Mouse (Mus musculus) liver, postnatal 0 days (tissue): ENCODE measurements at regions not wholly inside any gene's neighbourhood (a gene's known extent, or its start where the extent isn't known, plus 50 kb on each side); places are given as distances from the start of the nearest gene placed in this dataset.

Experiments used
- ATAC-seq: fragments of 200-750 bp; cut with Nextera tagmentation; 2 replicates; pipeline ENCODE4 v1.8.0; 2017; ENCODE audit warnings: mild to moderate bottlenecking, moderate library complexity
- DNase-seq: peaks from one replicate; pipeline ENCODE4 v3.0.0-alpha.2; 2016
- H3K27ac ChIP-seq: fragments of 300-500 bp; sonication (generic); 2 replicates; pipeline ENCODE4 v1.5.1; 2014; ENCODE audit warnings: antibody characterized with exemption, moderate library complexity, mild to moderate bottlenecking, low read depth
- H3K27me3 ChIP-seq: fragments of 300-500 bp; sonication (generic); 2 replicates; pipeline ENCODE4 v1.6.1; 2014; ENCODE audit warnings: low read length, control low read depth, mixed read lengths; ENCODE audit not compliant: insufficient read depth
- H3K36me3 ChIP-seq: fragments of 300-500 bp; sonication (generic); replicated peaks from 2 replicates; pipeline ENCODE4 v1.6.1; 2014; ENCODE audit warnings: mild to moderate bottlenecking, control low read depth, low read length, moderate library complexity, mixed read lengths; ENCODE audit not compliant: insufficient read depth
- H3K4me1 ChIP-seq: fragments of 300-500 bp; sonication (generic); 2 replicates; pipeline ENCODE4 v1.6.1; 2014; ENCODE audit warnings: antibody characterized with exemption, mild to moderate bottlenecking, control low read depth; ENCODE audit not compliant: insufficient read depth
- H3K4me2 ChIP-seq: fragments of 300-500 bp; sonication (generic); 2 replicates; pipeline ENCODE4 v1.6.1; 2014; ENCODE audit warnings: low read depth, mild to moderate bottlenecking, low read length, moderate library complexity, mixed read lengths
- H3K4me3 ChIP-seq: fragments of 300-500 bp; sonication (generic); 2 replicates; pipeline ENCODE4 v1.5.1; 2014; ENCODE audit warnings: low read depth, low read length
- H3K9ac ChIP-seq: fragments of 300-500 bp; sonication (generic); replicated peaks from 2 replicates; pipeline ENCODE4 v1.6.1; 2014; ENCODE audit warnings: mild to moderate bottlenecking, moderate library complexity
- H3K9me3 ChIP-seq: fragments of 300-500 bp; sonication (generic); 2 replicates; pipeline ENCODE4 v1.6.1; 2016; ENCODE audit warnings: mild to moderate bottlenecking, control low read depth, low read length, mixed read lengths
- CTCF ChIP-seq: sonication (generic); IDR thresholded peaks from 2 replicates; pipeline ENCODE4 v1.5.1; 2016; ENCODE audit warnings: antibody characterized with exemption, low read depth
- EP300 ChIP-seq: IDR thresholded peaks from 2 replicates; pipeline ENCODE4 v1.6.1; 2016; ENCODE audit warnings: antibody characterized with exemption, low read depth, mild to moderate bottlenecking
- WGBS: fragments of 180-500 bp; shearing (Covaris S2); extraction: QIAGEN DNeasy Blood & Tissue Kit; methylation state at CpG from one replicate; pipeline ENCODE4 v1.1.7; 2014; ENCODE audit not compliant: insufficient replicate concordance; 5-methylcytosine and 5-hydroxymethylcytosine counted together

DNA sequence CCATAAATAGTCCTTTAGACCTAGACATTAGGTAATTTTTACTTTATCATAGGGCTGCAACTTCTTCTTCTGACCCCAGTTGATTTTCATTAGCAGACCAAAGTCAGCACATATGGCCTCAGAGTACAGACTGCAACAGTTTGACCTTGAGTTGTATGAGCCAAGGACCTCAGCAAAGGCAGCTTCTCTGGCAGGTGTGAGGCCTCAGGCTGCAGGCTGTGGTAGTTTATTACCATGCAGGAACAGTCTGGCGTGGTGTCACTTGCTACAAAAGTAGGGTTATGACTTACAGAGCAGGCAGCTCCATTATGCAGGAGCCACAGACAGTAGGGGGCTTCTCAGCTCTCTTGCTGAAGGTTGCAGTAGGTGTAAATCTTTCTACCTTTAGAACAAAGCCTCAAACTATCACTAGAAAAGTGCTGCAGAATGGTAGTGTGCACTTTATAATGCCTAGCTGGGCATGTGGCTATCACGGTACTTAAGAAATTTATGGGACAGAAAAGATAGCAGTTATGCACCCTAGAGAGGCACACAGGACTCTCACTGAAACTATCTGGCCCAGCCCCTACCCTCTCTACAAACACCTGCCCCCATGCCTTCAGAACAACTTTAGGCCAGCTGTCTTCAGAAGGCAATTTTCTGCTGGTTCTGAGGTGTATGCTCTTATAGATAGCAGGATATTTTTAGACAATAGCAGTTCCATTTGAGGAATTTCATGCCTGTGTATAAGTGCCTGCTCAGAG lies 215.7 kb downstream of the Il15 start:
- Histone ChIP-seq H3K9me3 (no peaks in the 10 kb centered on the region), H3K27me3 (no peaks in the 10 kb centered on the region), H3K27ac (no peak overlapping the region), H3K9ac (no peak overlapping the region), H3K4me1 (no peaks in the 10 kb centered on the region), H3K4me2 (no peak overlapping the region), H3K36me3 (no peaks in the 10 kb centered on the region), H3K4me3 (no peak overlapping the region)
- ATAC-seq: no peak
- no peak for DNase-seq
- no peak for TF ChIP-seq EP300
- no peak for TF ChIP-seq CTCF
- 56% methylated on average over 2 of the region's 2 CpGs for WGBS

DNA sequence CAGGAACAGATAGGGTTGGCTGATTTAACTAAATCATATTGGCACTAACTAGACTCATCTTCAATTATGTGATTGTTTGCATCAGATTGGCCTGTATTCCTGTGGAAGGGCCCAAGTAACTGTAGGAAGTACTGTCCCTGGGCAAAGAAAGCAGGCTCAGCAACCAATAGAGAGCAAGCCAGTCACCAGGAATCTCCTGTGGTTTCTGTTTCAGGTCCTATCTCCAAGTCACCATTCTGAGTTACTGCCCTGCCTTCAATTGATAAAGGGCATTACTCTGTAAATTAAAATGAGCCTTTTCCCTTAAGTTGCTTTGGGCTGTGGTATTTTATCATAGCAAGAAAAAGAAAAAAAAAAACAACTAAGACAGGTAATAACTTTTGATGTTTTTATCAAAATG lies 219.0 kb downstream of the Il15 start:
- no peaks in the 10 kb centered on the region for H3K36me3 ChIP-seq
- no peaks in the 10 kb centered on the region for H3K27me3 ChIP-seq
- ATAC-seq (no peak), DNase-seq (no peak)
- H3K27ac ChIP-seq: no peak overlapping the region
- H3K4me2 ChIP-seq: no peak overlapping the region
- TF ChIP-seq CTCF: no peak
- no peak for TF ChIP-seq EP300
- no peaks in the 10 kb centered on the region for H3K9me3 ChIP-seq
- no peaks in the 10 kb centered on the region for H3K4me1 ChIP-seq
- H3K9ac ChIP-seq: no peak overlapping the region
- no peak overlapping the region for H3K4me3 ChIP-seq
